Mouse (Mus musculus) retina, postnatal 1 day (tissue): Measurements from ENCODE around the gene Nkx2-4.

Experiments used
- DNase-seq: peaks from one replicate; pipeline ENCODE4 v3.0.0-alpha.2; 2012

The Nkx2-4 gene

DNA sequence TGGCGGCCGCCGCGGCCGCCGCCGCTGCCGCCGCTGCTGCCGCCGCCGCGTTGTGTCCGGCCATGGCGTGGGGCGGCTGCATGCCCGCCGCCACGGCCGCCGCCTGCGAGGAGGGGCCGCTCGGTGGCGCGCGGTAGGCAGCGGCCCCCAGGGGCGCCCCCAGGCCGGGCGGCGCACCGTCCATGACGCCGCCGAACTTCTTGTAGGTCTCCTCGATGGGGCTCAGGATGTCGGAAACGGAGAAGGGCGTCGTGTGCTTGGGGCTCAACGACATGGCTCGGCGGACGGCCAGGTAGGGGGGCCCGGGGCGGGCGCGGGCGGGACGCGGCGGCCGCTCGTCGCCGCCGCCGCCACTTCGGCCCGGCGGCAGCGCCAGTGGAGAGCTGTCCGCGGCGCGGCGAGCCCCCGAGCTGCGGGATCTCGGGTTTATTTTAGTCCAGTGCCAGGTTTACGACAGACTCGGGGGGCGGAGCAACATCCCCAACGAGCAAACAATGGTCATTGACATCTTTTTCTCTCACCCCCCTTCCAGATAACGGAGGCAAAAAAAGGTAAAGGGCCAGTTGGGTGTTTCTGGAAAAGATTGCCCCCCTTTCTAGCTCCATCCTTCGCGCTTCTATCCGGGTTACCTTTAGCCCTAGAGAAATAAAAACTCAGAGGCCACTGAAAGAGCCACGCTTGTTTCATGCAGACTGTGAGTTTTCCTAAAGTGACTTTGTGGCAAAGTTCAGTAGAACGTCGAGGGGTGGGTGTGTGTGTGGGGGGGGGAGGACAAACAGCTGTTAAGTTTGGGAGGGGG, at the start of gene Nkx2-4:
Gene Nkx2-4 (minus strand): TSS at position 374 of the 799 bp plus-strand sequence.
- DNase-seq, result peak; percentile 50

DNA sequence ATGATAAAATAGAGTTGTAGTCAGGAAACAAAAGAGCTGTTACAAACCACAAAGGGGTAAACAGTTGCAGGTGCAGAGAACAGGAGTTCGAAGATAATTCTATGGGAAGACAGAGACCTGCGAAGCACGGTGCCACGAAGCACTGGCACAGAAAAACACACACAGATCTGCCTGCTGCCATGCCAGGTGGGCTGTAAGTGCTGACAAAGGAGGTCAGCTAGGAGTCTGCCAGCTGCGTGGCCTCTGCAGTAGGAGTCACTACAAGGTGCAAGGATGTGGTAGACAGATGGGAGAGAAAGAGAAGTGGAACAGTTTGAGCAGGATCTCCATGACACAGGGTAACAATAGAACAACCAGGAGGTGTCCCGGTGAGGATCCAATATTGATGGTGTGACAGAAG, 42.1 kb upstream of the Nkx2-4 start:
- no peak for DNase-seq

DNA sequence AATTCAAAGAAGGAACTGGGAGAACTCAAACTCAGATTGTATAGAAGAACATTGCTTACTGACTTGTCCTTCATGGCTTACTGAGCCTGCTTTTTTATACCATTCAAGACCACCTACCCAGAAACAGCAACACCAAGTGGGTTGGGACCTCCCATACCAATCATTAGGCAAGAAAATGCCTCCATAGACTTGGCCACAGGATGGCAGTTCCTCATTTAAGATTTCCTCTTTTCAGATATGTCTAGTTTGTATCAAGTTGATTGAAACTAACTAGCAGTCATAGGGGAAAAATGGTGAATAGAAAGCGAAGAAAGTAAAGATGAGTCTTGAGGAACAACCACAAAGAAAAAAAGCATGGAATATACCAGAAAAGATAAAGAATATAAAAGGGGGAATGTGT, 34.5 kb upstream of the Nkx2-4 start:
- DNase-seq, result no peak

DNA sequence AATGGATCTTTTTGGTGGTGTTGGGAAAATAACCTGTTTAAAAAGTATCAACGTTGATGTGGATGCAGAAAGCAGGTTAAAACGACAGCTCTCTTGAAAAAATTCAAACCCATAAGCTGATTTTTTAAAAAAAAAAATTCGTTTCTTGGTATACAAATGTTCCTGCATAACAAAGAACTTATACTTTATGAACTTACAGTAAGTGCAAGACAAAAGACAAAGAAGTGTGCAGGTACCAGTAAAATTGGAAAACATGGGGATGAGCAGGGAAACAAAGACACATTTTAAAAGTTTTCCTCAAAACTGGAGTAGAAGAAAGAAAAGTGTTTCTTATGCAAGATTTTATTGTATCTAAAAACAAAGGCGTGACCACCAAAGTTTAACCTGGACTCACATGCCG, 1.2 kb upstream of the Nkx2-4 start:
- DNase-seq, result peak; percentile 23

DNA sequence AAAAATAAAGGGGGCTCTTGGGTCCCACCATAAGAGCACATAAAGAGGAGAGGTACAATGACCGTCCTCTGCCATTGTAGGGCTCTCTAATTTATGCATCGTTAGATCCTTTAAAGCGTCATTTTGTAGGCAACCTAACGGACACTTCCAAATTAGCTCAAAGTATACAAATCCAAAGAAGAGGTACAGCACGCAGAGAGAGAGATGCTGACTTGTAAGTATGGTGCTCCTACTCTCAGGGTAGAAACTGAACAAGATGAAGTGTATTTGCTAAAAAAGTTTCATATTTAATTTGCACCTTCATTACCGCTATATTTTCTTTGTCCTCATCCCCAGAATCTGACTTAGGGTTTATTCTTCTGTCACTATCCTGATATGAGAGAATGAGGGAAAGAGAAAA, 692 bp upstream of the Nkx2-4 start:
- no peak for DNase-seq

DNA sequence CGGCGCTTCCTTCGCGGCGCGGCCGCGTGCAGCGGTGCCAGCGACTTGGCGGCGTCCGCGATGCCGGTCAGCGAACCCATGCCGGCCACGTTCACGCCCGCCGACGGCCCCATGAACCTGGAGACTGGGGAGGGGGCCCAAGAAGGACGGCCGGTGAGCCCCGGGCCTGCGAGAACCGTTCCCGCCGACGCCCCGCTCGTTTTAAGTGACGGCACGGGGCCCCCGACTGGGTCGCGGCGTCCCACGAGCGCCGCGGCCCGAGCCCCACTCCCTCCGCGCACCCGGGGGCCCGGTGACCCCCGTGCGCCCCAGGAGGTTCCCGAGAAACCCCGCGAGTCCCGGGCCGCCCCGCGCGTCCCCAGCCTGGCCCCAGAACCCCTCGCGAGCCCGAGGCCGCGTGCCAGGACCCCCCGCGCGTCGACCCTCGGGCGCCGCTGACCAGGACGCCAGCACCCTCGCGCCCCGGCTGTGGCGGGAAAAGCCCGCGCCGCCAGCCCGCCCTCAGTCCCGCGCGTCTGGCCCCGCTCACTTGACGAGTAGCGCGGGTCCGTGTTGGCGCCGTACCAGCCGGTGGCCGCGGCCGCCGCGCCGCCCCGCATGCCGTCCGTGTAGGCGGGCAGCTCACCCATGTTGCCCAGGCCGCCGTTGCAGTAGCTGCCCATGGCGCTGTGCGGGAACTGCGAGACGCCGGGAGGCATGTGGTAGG, 726 bp downstream of the Nkx2-4 start:
- DNase-seq, result peak; percentile 63

DNA sequence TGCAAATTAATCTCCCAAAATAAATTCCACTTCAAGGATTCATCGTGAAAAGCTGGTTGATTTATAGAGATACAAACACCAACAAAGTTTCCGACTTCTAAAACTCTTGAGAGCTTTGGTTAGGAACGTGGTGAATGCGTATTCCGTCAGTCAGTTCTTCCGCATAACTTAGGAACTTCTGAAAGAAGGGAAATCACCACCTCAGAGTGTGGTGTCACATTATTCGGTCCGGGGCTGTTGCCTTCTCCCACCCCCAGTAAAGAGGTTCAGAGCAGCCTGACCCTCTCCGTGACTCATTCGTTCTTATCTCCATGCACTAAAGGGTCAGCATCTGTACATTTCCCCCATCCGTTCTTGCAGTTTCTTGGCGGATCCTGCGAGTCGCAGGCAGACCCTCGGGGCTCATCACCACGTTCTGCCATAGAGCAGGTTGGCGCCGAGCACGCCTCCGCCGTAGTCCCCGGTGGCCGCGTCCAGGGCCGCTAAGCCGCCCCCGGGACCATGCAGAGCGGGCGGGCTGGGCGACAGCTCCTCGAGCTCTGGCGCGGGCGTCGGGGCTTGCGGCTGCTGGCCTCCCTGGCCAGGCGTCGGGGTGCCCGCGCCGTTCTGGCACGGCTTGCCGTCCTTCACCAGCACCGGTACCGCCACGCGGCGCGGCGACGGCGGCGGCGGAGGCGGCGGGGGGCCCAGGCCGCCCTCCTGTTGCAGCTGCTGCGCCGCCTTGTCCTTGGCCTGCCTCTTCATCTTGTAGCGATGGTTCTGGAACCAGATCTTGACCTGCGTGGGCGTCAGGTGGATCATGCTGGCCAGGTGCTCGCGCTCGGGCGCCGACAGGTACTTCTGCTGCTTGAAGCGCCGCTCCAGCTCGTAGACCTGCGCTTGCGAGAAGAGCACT, 1.5 kb downstream of the Nkx2-4 start:
- DNase-seq, result peak; percentile 54

DNA sequence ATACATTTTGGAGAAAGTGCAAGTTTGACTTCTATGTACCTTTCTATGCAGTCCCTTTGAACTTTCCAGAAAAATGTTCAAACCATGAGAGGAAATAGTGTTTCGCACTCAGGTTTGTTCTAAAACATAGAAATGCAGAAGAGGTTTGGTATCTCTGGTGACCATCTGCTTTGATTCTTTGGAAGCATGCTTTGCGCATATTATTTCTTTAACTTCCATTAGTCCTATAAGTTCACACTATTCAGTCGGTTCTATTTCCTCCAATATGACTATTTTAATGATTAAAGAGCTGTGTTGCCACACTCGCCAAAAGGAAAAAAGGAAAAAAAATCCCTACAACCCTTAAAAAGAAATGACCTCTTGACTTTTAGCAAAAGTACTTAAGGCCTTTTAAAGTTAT, 2.9 kb downstream of the Nkx2-4 start:
- DNase-seq, result no peak

- DNase-seq, result no peak
These were observed 10.8 kb downstream of the Nkx2-4 start for GRCm38 (mm10) chr2:147074399-147074798.

GRCm38 (mm10) chr2:147073962-147074361, 11.3 kb downstream of the Nkx2-4 start:
- DNase-seq, result peak; percentile 11

DNA sequence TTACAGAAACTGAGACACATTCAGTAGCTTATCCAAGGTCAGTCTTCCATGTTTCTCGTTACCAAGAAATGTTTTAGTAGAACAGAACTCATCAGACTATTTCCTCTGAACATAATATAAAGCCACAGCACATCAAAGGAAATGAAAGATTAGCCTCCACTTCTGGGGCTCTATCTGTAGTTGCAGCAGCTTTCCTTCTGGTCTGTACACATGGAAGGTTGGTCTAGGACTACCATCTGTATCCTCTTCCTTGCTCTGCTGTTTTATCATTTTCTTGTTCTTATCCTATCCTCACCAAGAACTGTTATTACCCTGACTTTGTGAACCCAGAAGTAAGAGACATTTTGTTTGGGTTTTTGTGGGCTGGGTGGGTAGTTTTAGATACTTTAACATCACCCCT, 14.9 kb downstream of the Nkx2-4 start:
- DNase-seq, result no peak

DNA sequence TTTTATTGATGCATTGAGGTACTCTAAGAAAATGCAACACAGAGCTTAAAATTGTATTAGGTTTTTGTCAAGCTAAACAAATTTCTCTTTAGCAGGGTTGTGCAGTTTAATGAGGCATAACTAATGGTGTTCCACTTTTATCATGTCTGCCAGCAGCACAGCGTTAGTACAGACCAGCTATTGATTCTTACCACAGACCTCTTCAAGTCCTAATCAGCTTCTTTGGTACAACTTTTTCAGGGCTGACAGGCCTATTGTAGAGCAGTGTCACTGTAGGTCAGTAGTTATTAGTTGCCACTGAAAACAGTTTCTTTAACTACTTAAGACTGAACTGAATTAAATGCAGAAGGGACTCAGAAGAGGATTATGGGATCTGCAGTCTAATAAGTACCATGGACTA, 16.2 kb downstream of the Nkx2-4 start:
- DNase-seq, result peak; percentile 26

DNA sequence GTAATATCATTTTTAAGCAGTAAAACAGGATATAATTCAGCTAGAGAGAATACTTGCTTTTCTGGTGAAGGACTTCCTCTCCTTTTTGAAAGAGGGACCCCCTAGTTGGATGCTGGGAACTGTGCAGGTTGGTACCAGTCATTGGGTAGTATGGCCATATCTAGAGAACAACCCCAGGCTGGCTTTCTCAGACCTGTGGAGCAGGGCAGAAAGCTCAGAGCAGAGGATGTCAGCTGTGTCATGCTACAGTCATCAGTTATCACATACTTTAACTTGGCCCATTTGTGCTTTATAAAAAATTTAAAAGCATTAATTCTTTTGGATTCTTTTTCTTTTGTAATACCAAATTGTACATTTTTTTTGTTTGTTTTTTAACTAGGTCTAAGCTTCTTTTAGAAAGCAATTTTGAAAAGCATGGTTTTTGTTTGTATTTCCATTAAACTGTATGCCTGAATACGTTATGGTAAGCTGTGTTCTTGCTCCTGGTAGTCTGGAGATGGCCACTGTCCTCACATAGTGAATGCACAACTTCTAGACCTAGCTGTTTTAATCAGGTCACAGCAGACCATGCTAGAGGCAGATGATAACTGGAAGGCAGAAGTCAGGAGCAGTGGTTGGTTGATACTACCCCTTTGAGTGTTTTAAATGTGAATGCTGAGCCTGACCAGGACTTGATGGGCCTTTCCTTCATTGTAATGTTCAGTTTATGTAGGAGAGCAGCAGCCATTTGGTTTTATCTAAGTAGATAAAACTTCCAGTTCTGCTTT, 17.6 kb downstream of the Nkx2-4 start:
- DNase-seq, result no peak

DNA sequence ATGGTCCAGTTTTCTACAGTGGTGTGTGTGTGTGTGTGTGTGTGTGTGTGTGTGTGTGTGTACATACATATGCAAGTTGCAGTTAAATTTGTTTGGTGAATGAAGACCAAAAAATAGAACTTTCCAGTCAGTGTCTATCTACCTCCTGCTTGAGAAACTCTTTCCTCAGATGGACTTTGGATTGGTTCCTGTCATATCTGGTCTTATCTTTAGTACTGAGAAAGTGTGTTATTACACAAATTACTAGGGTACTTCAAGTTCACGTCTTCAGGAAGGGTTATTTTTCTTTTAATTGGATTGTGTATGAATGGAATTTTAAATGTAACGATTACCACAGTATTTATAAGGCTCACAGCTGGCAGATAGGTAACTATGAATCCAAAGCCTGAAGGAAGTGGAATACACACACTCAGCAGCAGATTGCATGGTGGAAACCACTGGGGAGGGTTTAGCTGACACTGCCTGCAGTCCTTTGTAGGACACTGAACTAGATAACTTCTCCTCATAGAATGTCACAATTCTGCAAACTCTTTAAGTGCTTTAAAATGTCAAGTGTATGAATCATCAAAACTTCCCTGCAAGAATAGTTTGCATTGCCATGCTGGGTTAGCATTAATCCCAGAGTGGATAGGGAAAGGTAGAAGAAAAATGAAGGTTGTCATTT, 31.9 kb downstream of the Nkx2-4 start:
- DNase-seq, result no peak

- no peak for DNase-seq
These were observed 38.2 kb downstream of the Nkx2-4 start for GRCm38 (mm10) chr2:147047051-147047450.

DNA sequence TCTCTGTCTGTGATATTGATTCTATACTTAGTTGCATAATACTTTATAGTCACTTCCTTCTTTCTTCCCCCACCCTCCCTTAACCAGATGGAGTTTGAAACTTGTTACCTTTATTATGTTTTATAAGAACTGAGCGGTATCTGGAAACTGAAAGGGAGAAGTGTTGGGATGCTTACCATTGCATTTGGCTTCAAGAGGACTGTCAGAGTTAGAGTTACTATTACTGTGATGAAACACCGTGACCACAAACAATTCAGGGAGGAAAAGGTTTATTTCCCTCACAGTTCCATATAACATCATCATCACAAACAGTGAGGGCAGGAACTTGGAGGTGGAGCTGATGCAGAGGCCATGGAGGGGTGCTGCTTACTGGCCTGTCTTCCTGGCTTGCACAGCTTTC, 49.4 kb downstream of the Nkx2-4 start:
- DNase-seq, result no peak
